Mouse (Mus musculus) E14TG2a.4 (cell line): ENCODE measurements at regions not wholly inside any gene's neighbourhood (a gene's known extent, or its start where the extent isn't known, plus 50 kb on each side); places are given as distances from the start of the nearest gene placed in this dataset.

Source experiments
- H3K27me3 ChIP-seq: 2 replicates; pipeline ENCODE4 v1.6.1; 2014; ENCODE audit warnings: low read length, control low read depth; ENCODE audit not compliant: insufficient read depth
- H3K36me3 ChIP-seq: 2 replicates; pipeline ENCODE4 v1.6.1; 2014; ENCODE audit warnings: low read length, control low read depth; ENCODE audit not compliant: insufficient read depth
- H3K4me1 ChIP-seq: replicated peaks from 2 replicates; pipeline ENCODE4 v1.6.1; 2014; ENCODE audit warnings: low read depth, low read length, control low read depth
- H3K4me3 ChIP-seq: replicated peaks from 2 replicates; pipeline ENCODE4 v1.5.1; 2014; ENCODE audit warnings: mild to moderate bottlenecking, low read length
- H3K9me3 ChIP-seq: 2 replicates; pipeline ENCODE4 v1.6.1; 2014; ENCODE audit warnings: low read length, control low read depth
- CTCF ChIP-seq: conservative IDR thresholded peaks from 2 replicates; pipeline ENCODE4 v1.5.1; 2014; ENCODE audit warnings: low read length
- NANOG ChIP-seq: IDR thresholded peaks from 2 replicates; pipeline ENCODE4 v1.6.1; 2014; ENCODE audit warnings: borderline replicate concordance, low read length, mixed read lengths
- POU5F1 ChIP-seq: IDR thresholded peaks from 2 replicates; pipeline ENCODE4 v1.6.1; 2014; ENCODE audit warnings: low read length, borderline replicate concordance

- Histone ChIP-seq H3K4me3 (no peak overlapping the region), H3K36me3 (no peaks in the 10 kb centered on the region), H3K9me3 (no peaks in the 10 kb centered on the region), H3K27me3 (no peaks in the 10 kb centered on the region), H3K4me1 (no peaks in the 10 kb centered on the region)
- TF ChIP-seq POU5F1 = no peak
- no peak for TF ChIP-seq NANOG
- TF ChIP-seq CTCF = no peak
Measured at GRCm38 (mm10) chr12:51108044-51108443, 239.8 kb upstream of the G2e3 start.

GRCm38 (mm10) chr12:51103541-51104042 is 244.3 kb upstream of the G2e3 start:
- Histone ChIP-seq H3K4me1 (no peaks in the 10 kb centered on the region), H3K4me3 (no peak overlapping the region), H3K9me3 (no peaks in the 10 kb centered on the region), H3K36me3 (no peaks in the 10 kb centered on the region), H3K27me3 (no peaks in the 10 kb centered on the region)
- TF ChIP-seq NANOG (no peak), CTCF (no peak), POU5F1 (no peak)

GRCm38 (mm10) chr12:51101636-51102035 is 246.2 kb upstream of the G2e3 start:
- Histone ChIP-seq H3K27me3 (no peaks in the 10 kb centered on the region), H3K36me3 (no peaks in the 10 kb centered on the region), H3K9me3 (no peaks in the 10 kb centered on the region), H3K4me1 (no peaks in the 10 kb centered on the region), H3K4me3 (no peak overlapping the region)
- TF ChIP-seq POU5F1 (no peak), CTCF (no peak), NANOG (no peak)

GRCm38 (mm10) chr12:51100868-51101267 is 247.0 kb upstream of the G2e3 start:
- no peaks in the 10 kb centered on the region for H3K36me3 ChIP-seq
- no peak for TF ChIP-seq POU5F1
- no peak for TF ChIP-seq NANOG
- no peak for TF ChIP-seq CTCF
- no peaks in the 10 kb centered on the region for H3K9me3 ChIP-seq
- H3K4me3 ChIP-seq = no peak overlapping the region
- no peaks in the 10 kb centered on the region for H3K4me1 ChIP-seq
- no peaks in the 10 kb centered on the region for H3K27me3 ChIP-seq

GRCm38 (mm10) chr12:51095974-51096373 is 251.9 kb upstream of the G2e3 start:
- no peaks in the 10 kb centered on the region for H3K36me3 ChIP-seq
- TF ChIP-seq CTCF (no peak), POU5F1 (no peak), NANOG (no peak)
- no peak overlapping the region for H3K4me3 ChIP-seq
- H3K4me1 ChIP-seq = no peaks in the 10 kb centered on the region
- no peaks in the 10 kb centered on the region for H3K9me3 ChIP-seq
- H3K27me3 ChIP-seq = no peaks in the 10 kb centered on the region

GRCm38 (mm10) chr12:51089324-51089723 is 258.5 kb upstream of the G2e3 start:
- H3K4me1 ChIP-seq = 0 out of 2 replicates have a peak, but pooled peaks cover 4% of the 10 kb centered on the region
- TF ChIP-seq NANOG (no peak), CTCF (no peak), POU5F1 (no peak)
- H3K9me3 ChIP-seq = no peaks in the 10 kb centered on the region
- no peaks in the 10 kb centered on the region for H3K36me3 ChIP-seq
- H3K4me3 ChIP-seq = no peak overlapping the region
- no peaks in the 10 kb centered on the region for H3K27me3 ChIP-seq

GRCm38 (mm10) chr12:51081809-51082208 is 266.1 kb upstream of the G2e3 start:
- no peak overlapping the region for H3K4me3 ChIP-seq
- TF ChIP-seq POU5F1 (no peak), NANOG (no peak), CTCF (no peak)
- no peaks in the 10 kb centered on the region for H3K9me3 ChIP-seq
- no peaks in the 10 kb centered on the region for H3K36me3 ChIP-seq
- no peaks in the 10 kb centered on the region for H3K27me3 ChIP-seq
- no peaks in the 10 kb centered on the region for H3K4me1 ChIP-seq

- Histone ChIP-seq H3K36me3 (no peaks in the 10 kb centered on the region), H3K9me3 (no peaks in the 10 kb centered on the region), H3K27me3 (no peaks in the 10 kb centered on the region), H3K4me3 (no peak overlapping the region), H3K4me1 (no peaks in the 10 kb centered on the region)
- no peak for TF ChIP-seq NANOG
Measured at GRCm38 (mm10) chr12:51073503-51073902, 274.4 kb upstream of the G2e3 start.

GRCm38 (mm10) chr12:51060931-51061330 is 286.9 kb upstream of the G2e3 start:
- TF ChIP-seq NANOG (no peak), CTCF (no peak), POU5F1 (no peak)
- Histone ChIP-seq H3K27me3 (no peaks in the 10 kb centered on the region; the same call in 1 of the 2 replicates), H3K4me3 (no peak overlapping the region), H3K4me1 (peaks cover 10% of the 10 kb centered on the region), H3K9me3 (no peaks in the 10 kb centered on the region), H3K36me3 (no peaks in the 10 kb centered on the region)
